7 mouse cellular contexts compared by ENCODE assay signal in genomic region chr1:93686245-93686960, GRCm38 (mm10). TPM values are rescaled to one million over a fixed set of nuclear protein-coding genes. Genes with fewer than 3 reads are reported as not detected.
DNase-seq lines count a peak whose midpoint lies in the region.

No protein-coding gene starts in this region.

- 2% methylated on average over 51 of the region's 51 CpGs for WGBS in hindbrain, embryonic 10.5 days

- H3K27me3 ChIP-seq in hindbrain, embryonic 10.5 days (ENCODE audit: insufficient read depth, poor library complexity, severe bottlenecking) = peaks cover 39% of the 10 kb centered on the region

- H3K4me3 ChIP-seq in hindbrain, embryonic 10.5 days = peak overlapping the region; percentile 69

- H3K4me1 ChIP-seq in hindbrain, embryonic 10.5 days (replicated peaks) = peaks cover 36% of the 10 kb centered on the region

- H3K9me3 ChIP-seq in hindbrain, embryonic 10.5 days = 0 out of 2 replicates have a peak, but pooled peaks cover 9% of the 10 kb centered on the region

- peaks cover 10% of the 10 kb centered on the region; the same call in 1 of the 2 replicates for H3K36me3 ChIP-seq in hindbrain, embryonic 10.5 days

- peak overlapping the region; percentile 87 for H3K27ac ChIP-seq in hindbrain, embryonic 10.5 days

- DNase-seq in ZHBTc4 (ENCODE audit: low read depth, low spot score) = peak; percentile 93
- peak; percentile 30 for DNase-seq in cerebellum, adult 9-10 months
- peak; percentile 78 for DNase-seq in forelimb bud, embryonic 11.5 days (ENCODE audit: low read depth, low spot score)
- peak; percentile 80 for DNase-seq in hindbrain, embryonic 10.5 days (ENCODE audit: low spot score)
- peak; percentile 62 to 69 for DNase-seq in layer of hippocampus, postnatal 10 days (ENCODE audit: low spot score in 2 of 2)
- peak; percentile 39 for DNase-seq in lung, postnatal 36 days
- DNase-seq in right cerebral cortex, adult 18-20 months = peak; percentile 74

RNA-seq across cellular contexts. Expression of gene Bok, which starts 0.9 kb away (rescaled TPM):
- polyA plus RNA-seq in hindbrain, embryonic 10.5 days (2016; fragmentation: Nextera tagmentation; extraction: Ambion mirVana) = 38.7 and 41.6 TPM in 2 replicates
- total RNA-seq in layer of hippocampus, postnatal 10 days (2021) = 10 to 100 TPM; 60.4 to 63.3 TPM

RNA-seq across cellular contexts. Expression of gene Stk25, which starts 27.9 kb away (rescaled TPM):
- polyA plus RNA-seq in hindbrain, embryonic 10.5 days (2016; fragmentation: Nextera tagmentation; extraction: Ambion mirVana) = 177 and 215 TPM in 2 replicates
- 100 to 1,000 TPM; 353 to 378 TPM for total RNA-seq in layer of hippocampus, postnatal 10 days (2021)

Comparison
In these comparisons a context has a peak if more than half of its experiments do, and no peak if none do; other contexts are left out.
1. Peak in every context shown above with its lines: DNase-seq, H3K4me3 ChIP-seq and H3K27ac ChIP-seq.
2. DNase-seq: peak in every context shown above with its lines; median percentile 93 in ZHBTc4; 80 in hindbrain, embryonic 10.5 days; 78 in forelimb bud, embryonic 11.5 days; 74 in right cerebral cortex, adult 18-20 months; 66 in layer of hippocampus, postnatal 10 days; 39 in lung, postnatal 36 days; 30 in cerebellum, adult 9-10 months.